Mouse (Mus musculus): ENCODE results near the gene Dzank1. TPM values are rescaled to one million over a fixed set of nuclear protein-coding genes. Genes with fewer than 3 reads are reported as not detected.
A peak's percentile ranks its signal among the peaks of the same experiment; 100 is the strongest.

The Dzank1 gene
- 19.5 and 23.7 TPM in 2 replicates for polyA plus RNA-seq (2014; fragmentation: Nextera tagmentation; extraction: Ambion mirVana)

- ATAC-seq (ENCODE audit: low FRiP score) (peak; percentile 98), DNase-seq (ENCODE audit: low spot score) (peak; percentile 94)
- H3K27ac ChIP-seq, result peak within 1 kb of the TSS; percentile 94
- under 1% methylated on average over 56 of the region's 56 CpGs for WGBS
- H3K36me3 ChIP-seq (replicated peaks; ENCODE audit: control insufficient read depth, insufficient read depth), result peaks cover 21% of the 10 kb centered on the region
- peak within 1 kb of the TSS; percentile 89 for H3K4me3 ChIP-seq (replicated peaks; ENCODE audit: low read length)
- H3K27me3 ChIP-seq (ENCODE audit: control insufficient read depth, insufficient read depth, low read length), result no peaks in the 10 kb centered on the region
- no peaks in the 10 kb centered on the region for H3K9me3 ChIP-seq (ENCODE audit: control insufficient read depth, low read length)
- peak within 1 kb of the TSS; percentile 71 for H3K9ac ChIP-seq
- H3K4me2 ChIP-seq (replicated peaks), result peak within 1 kb of the TSS; percentile 75
- peaks cover 23% of the 10 kb centered on the region for H3K4me1 ChIP-seq (replicated peaks; ENCODE audit: control insufficient read depth, insufficient read depth, low read length)
These were observed at the start of gene Dzank1, which contains the start of gene Polr3f for GRCm38 (mm10) chr2:144526981-144527820. Dzank1 (minus strand) TSS chr2:144527414. Polr3f (plus strand) TSS chr2:144527718.

GRCm38 (mm10) chr2:144555820-144556552 lies 28.8 kb upstream of the Dzank1 start, which contains the start of gene Sec23b:
Sec23b (plus strand) TSS chr2:144556229.
- ATAC-seq (ENCODE audit: low FRiP score) (peak; percentile 98), DNase-seq (ENCODE audit: low spot score) (peak; percentile 97)
- peak within 1 kb of the TSS; percentile 71 for H3K4me3 ChIP-seq (replicated peaks; ENCODE audit: low read length)
- no peaks in the 10 kb centered on the region for H3K9me3 ChIP-seq (ENCODE audit: control insufficient read depth, low read length)
- H3K36me3 ChIP-seq (replicated peaks; ENCODE audit: control insufficient read depth, insufficient read depth), result peaks cover 14% of the 10 kb centered on the region; the same call in 1 of the 2 replicates
- no peaks in the 10 kb centered on the region for H3K27me3 ChIP-seq (ENCODE audit: control insufficient read depth, insufficient read depth, low read length)
- under 1% methylated on average over 44 of the region's 44 CpGs for WGBS
- peak within 1 kb of the TSS; percentile 74 for H3K9ac ChIP-seq
- peak within 1 kb of the TSS; percentile 79 for H3K27ac ChIP-seq
- H3K4me2 ChIP-seq (replicated peaks), result peak within 1 kb of the TSS; percentile 67
- H3K4me1 ChIP-seq (replicated peaks; ENCODE audit: control insufficient read depth, insufficient read depth, low read length), result peaks cover 15% of the 10 kb centered on the region

- no peaks in the 10 kb centered on the region for H3K9me3 ChIP-seq (ENCODE audit: control insufficient read depth, low read length)
- H3K36me3 ChIP-seq (replicated peaks; ENCODE audit: control insufficient read depth, insufficient read depth), result peaks cover 13% of the 10 kb centered on the region; the same call in 1 of the 2 replicates
- ATAC-seq (ENCODE audit: low FRiP score) (no peak), DNase-seq (ENCODE audit: low spot score) (no peak)
- H3K27ac ChIP-seq, result peak overlapping the region; percentile 79
- no peaks in the 10 kb centered on the region for H3K27me3 ChIP-seq (ENCODE audit: control insufficient read depth, insufficient read depth, low read length)
- 3% methylated on average over 14 of the region's 14 CpGs for WGBS
- H3K9ac ChIP-seq, result peak overlapping the region; percentile 59
- H3K4me1 ChIP-seq (replicated peaks; ENCODE audit: control insufficient read depth, insufficient read depth, low read length), result peaks cover 15% of the 10 kb centered on the region
- peak overlapping the region; percentile 71 for H3K4me3 ChIP-seq (replicated peaks; ENCODE audit: low read length)
- peak overlapping the region; percentile 67 for H3K4me2 ChIP-seq (replicated peaks)
These were observed 28.1 kb upstream of the Dzank1 start for GRCm38 (mm10) chr2:144555286-144555819.

GRCm38 (mm10) chr2:144553905-144554304 lies 26.7 kb upstream of the Dzank1 start:
- H3K4me1 ChIP-seq (replicated peaks; ENCODE audit: control insufficient read depth, insufficient read depth, low read length), result peaks cover 20% of the 10 kb centered on the region
- 89% methylated on average over 3 of the region's 3 CpGs for WGBS
- no peak overlapping the region for H3K4me3 ChIP-seq (replicated peaks; ENCODE audit: low read length)
- no peaks in the 10 kb centered on the region for H3K36me3 ChIP-seq (replicated peaks; ENCODE audit: control insufficient read depth, insufficient read depth)
- H3K9ac ChIP-seq, result no peak overlapping the region
- no peak overlapping the region for H3K27ac ChIP-seq
- DNase-seq (ENCODE audit: low spot score) (no peak), ATAC-seq (ENCODE audit: low FRiP score) (no peak)
- no peaks in the 10 kb centered on the region for H3K27me3 ChIP-seq (ENCODE audit: control insufficient read depth, insufficient read depth, low read length)
- no peaks in the 10 kb centered on the region for H3K9me3 ChIP-seq (ENCODE audit: control insufficient read depth, low read length)
- no peak overlapping the region for H3K4me2 ChIP-seq (replicated peaks)

- peak within 1 kb of the TSS; percentile 83 for H3K9ac ChIP-seq
- DNase-seq (ENCODE audit: low spot score) (peak; percentile 84), ATAC-seq (ENCODE audit: low FRiP score) (peak; percentile 98)
- H3K4me2 ChIP-seq (replicated peaks), result peak within 1 kb of the TSS; percentile 75
- peak within 1 kb of the TSS; percentile 79 for H3K27ac ChIP-seq
- H3K9me3 ChIP-seq (ENCODE audit: control insufficient read depth, low read length), result no peaks in the 10 kb centered on the region
- H3K4me3 ChIP-seq (replicated peaks; ENCODE audit: low read length), result peak within 1 kb of the TSS; percentile 55
- peaks cover 31% of the 10 kb centered on the region for H3K36me3 ChIP-seq (replicated peaks; ENCODE audit: control insufficient read depth, insufficient read depth)
- WGBS, result 0% methylated on average over 17 of the region's 17 CpGs
- H3K4me1 ChIP-seq (replicated peaks; ENCODE audit: control insufficient read depth, insufficient read depth, low read length), result peaks cover 10% of the 10 kb centered on the region
- H3K27me3 ChIP-seq (ENCODE audit: control insufficient read depth, insufficient read depth, low read length), result no peaks in the 10 kb centered on the region
These were observed 23.3 kb upstream of the Dzank1 start, which contains the start of gene Rbbp9 for GRCm38 (mm10) chr2:144550529-144550928. Rbbp9 (minus strand) TSS chr2:144550869.

- H3K4me2 ChIP-seq (replicated peaks), result no peak overlapping the region
- H3K36me3 ChIP-seq (replicated peaks; ENCODE audit: control insufficient read depth, insufficient read depth), result peaks cover 61% of the 10 kb centered on the region
- H3K27ac ChIP-seq, result no peak overlapping the region
- no peak overlapping the region for H3K9ac ChIP-seq
- peaks cover 5% of the 10 kb centered on the region for H3K4me1 ChIP-seq (replicated peaks; ENCODE audit: control insufficient read depth, insufficient read depth, low read length)
- H3K27me3 ChIP-seq (ENCODE audit: control insufficient read depth, insufficient read depth, low read length), result no peaks in the 10 kb centered on the region
- 86% methylated on average over 4 of the region's 4 CpGs for WGBS
- no peak for DNase-seq (ENCODE audit: low spot score)
- no peak overlapping the region for H3K4me3 ChIP-seq (replicated peaks; ENCODE audit: low read length)
- ATAC-seq (ENCODE audit: low FRiP score), result no peak
- H3K9me3 ChIP-seq (ENCODE audit: control insufficient read depth, low read length), result no peaks in the 10 kb centered on the region
These were observed 20.3 kb upstream of the Dzank1 start for GRCm38 (mm10) chr2:144547559-144547958.

- ATAC-seq (ENCODE audit: low FRiP score) (no peak), DNase-seq (ENCODE audit: low spot score) (no peak)
- Histone ChIP-seq H3K4me3 (replicated peaks; ENCODE audit: low read length) (no peak overlapping the region), H3K9ac (no peak overlapping the region), H3K4me2 (replicated peaks) (no peak overlapping the region), H3K27ac (no peak overlapping the region), H3K27me3 (ENCODE audit: control insufficient read depth, insufficient read depth, low read length) (no peaks in the 10 kb centered on the region), H3K36me3 (replicated peaks; ENCODE audit: control insufficient read depth, insufficient read depth) (peaks cover 76% of the 10 kb centered on the region), H3K4me1 (replicated peaks; ENCODE audit: control insufficient read depth, insufficient read depth, low read length) (peaks cover 5% of the 10 kb centered on the region), H3K9me3 (ENCODE audit: control insufficient read depth, low read length) (no peaks in the 10 kb centered on the region)
- WGBS, result 58% methylated on average over 1 of the region's 1 CpGs
These were observed 18.3 kb upstream of the Dzank1 start for GRCm38 (mm10) chr2:144545481-144545880.

- Histone ChIP-seq H3K9ac (no peak overlapping the region), H3K4me2 (replicated peaks) (no peak overlapping the region), H3K27ac (no peak overlapping the region), H3K36me3 (replicated peaks; ENCODE audit: control insufficient read depth, insufficient read depth) (peaks cover 80% of the 10 kb centered on the region), H3K4me1 (replicated peaks; ENCODE audit: control insufficient read depth, insufficient read depth, low read length) (peaks cover 4% of the 10 kb centered on the region), H3K4me3 (replicated peaks; ENCODE audit: low read length) (no peak overlapping the region), H3K9me3 (ENCODE audit: control insufficient read depth, low read length) (no peaks in the 10 kb centered on the region), H3K27me3 (ENCODE audit: control insufficient read depth, insufficient read depth, low read length) (no peaks in the 10 kb centered on the region)
- 91% methylated on average over 2 of the region's 2 CpGs for WGBS
- ATAC-seq (ENCODE audit: low FRiP score) (no peak), DNase-seq (ENCODE audit: low spot score) (no peak)
These were observed 17.8 kb upstream of the Dzank1 start for GRCm38 (mm10) chr2:144545061-144545460.

GRCm38 (mm10) chr2:144544630-144545029 lies 17.4 kb upstream of the Dzank1 start:
- H3K27ac ChIP-seq, result no peak overlapping the region
- no peak overlapping the region for H3K4me2 ChIP-seq (replicated peaks)
- no peak for DNase-seq (ENCODE audit: low spot score)
- no peak overlapping the region for H3K4me3 ChIP-seq (replicated peaks; ENCODE audit: low read length)
- no peaks in the 10 kb centered on the region for H3K9me3 ChIP-seq (ENCODE audit: control insufficient read depth, low read length)
- H3K27me3 ChIP-seq (ENCODE audit: control insufficient read depth, insufficient read depth, low read length), result no peaks in the 10 kb centered on the region
- peaks cover 84% of the 10 kb centered on the region for H3K36me3 ChIP-seq (replicated peaks; ENCODE audit: control insufficient read depth, insufficient read depth)
- no peak overlapping the region for H3K9ac ChIP-seq
- no peak for ATAC-seq (ENCODE audit: low FRiP score)
- 88% methylated on average over 6 of the region's 6 CpGs for WGBS
- no peaks in the 10 kb centered on the region for H3K4me1 ChIP-seq (replicated peaks; ENCODE audit: control insufficient read depth, insufficient read depth, low read length)

All from hindbrain, embryonic 14.5 days (tissue).